Mouse (Mus musculus) urinary bladder, adult 2 months (tissue): ENCODE results near the gene Hoxa6. TPM values are rescaled to one million over a fixed set of nuclear protein-coding genes. Genes with fewer than 3 reads are reported as not detected.

ENCODE experiments used
- DNase-seq: peaks from one replicate; pipeline ENCODE4 v3.0.0; 2022; ENCODE audit warnings: low spot score
- polyA plus RNA-seq: library from polyadenylated mRNA; depleted of rRNA; stranded (reverse); fragments of >200 nt; gene quantifications from 2 replicates; pipeline ENCODE4 v1.2.3, GENCODE M21; 2012

Hoxa6 gene
- polyA plus RNA-seq, 1 experiment: 1.7 TPM

GRCm38 (mm10) chr6:52201269-52201668, 7.3 kb downstream of the Hoxa6 start:
- no peak for DNase-seq

GRCm38 (mm10) chr6:52200751-52201250, 7.7 kb downstream of the Hoxa6 start:
- DNase-seq: no peak

GRCm38 (mm10) chr6:52200073-52200750, 8.3 kb downstream of the Hoxa6 start:
- DNase-seq: no peak

GRCm38 (mm10) chr6:52197271-52197670, 11.3 kb downstream of the Hoxa6 start:
- no peak for DNase-seq

GRCm38 (mm10) chr6:52196811-52197210, 11.7 kb downstream of the Hoxa6 start:
- no peak for DNase-seq

- DNase-seq: no peak
Measured at GRCm38 (mm10) chr6:52194690-52195089, 13.8 kb downstream of the Hoxa6 start.

- peak; percentile 82 for DNase-seq
Measured at GRCm38 (mm10) chr6:52191860-52192550, 16.5 kb downstream of the Hoxa6 start.

GRCm38 (mm10) chr6:52190906-52191810, 17.4 kb downstream of the Hoxa6 start, which contains the start of gene Hoxa4:
Hoxa4 (minus strand) TSS chr6:52191753.
- no peak for DNase-seq

GRCm38 (mm10) chr6:52190410-52190809, 18.1 kb downstream of the Hoxa6 start:
- DNase-seq: no peak

GRCm38 (mm10) chr6:52189909-52190308, 18.6 kb downstream of the Hoxa6 start:
- DNase-seq: no peak

- no peak for DNase-seq
Measured at GRCm38 (mm10) chr6:52189172-52189591, 19.3 kb downstream of the Hoxa6 start.

- no peak for DNase-seq
Measured at GRCm38 (mm10) chr6:52186500-52186899, 22.0 kb downstream of the Hoxa6 start.

- no peak for DNase-seq
Measured at GRCm38 (mm10) chr6:52185834-52186233, 22.7 kb downstream of the Hoxa6 start.

GRCm38 (mm10) chr6:52185222-52185621, 23.3 kb downstream of the Hoxa6 start:
- DNase-seq: no peak

- no peak for DNase-seq
Measured at GRCm38 (mm10) chr6:52184668-52185067, 23.9 kb downstream of the Hoxa6 start.

- no peak for DNase-seq
Measured at GRCm38 (mm10) chr6:52183311-52184080, 25.0 kb downstream of the Hoxa6 start.

GRCm38 (mm10) chr6:52182793-52183192, 25.7 kb downstream of the Hoxa6 start:
- DNase-seq: no peak

GRCm38 (mm10) chr6:52182030-52182429, 26.5 kb downstream of the Hoxa6 start:
- no peak for DNase-seq

GRCm38 (mm10) chr6:52180726-52181125, 27.8 kb downstream of the Hoxa6 start:
- no peak for DNase-seq

- no peak for DNase-seq
Measured at GRCm38 (mm10) chr6:52180213-52180710, 28.3 kb downstream of the Hoxa6 start.

- DNase-seq: no peak
Measured at GRCm38 (mm10) chr6:52179690-52180089, 28.8 kb downstream of the Hoxa6 start.
